Mouse (Mus musculus): ENCODE results near the gene Gm28551.
"Not testable (repeated sequence)": the region's sequence is repeated elsewhere in the genome, so short reads cannot be mapped to it uniquely, and the experiment has no call there.

The Gm28551 gene

DNA sequence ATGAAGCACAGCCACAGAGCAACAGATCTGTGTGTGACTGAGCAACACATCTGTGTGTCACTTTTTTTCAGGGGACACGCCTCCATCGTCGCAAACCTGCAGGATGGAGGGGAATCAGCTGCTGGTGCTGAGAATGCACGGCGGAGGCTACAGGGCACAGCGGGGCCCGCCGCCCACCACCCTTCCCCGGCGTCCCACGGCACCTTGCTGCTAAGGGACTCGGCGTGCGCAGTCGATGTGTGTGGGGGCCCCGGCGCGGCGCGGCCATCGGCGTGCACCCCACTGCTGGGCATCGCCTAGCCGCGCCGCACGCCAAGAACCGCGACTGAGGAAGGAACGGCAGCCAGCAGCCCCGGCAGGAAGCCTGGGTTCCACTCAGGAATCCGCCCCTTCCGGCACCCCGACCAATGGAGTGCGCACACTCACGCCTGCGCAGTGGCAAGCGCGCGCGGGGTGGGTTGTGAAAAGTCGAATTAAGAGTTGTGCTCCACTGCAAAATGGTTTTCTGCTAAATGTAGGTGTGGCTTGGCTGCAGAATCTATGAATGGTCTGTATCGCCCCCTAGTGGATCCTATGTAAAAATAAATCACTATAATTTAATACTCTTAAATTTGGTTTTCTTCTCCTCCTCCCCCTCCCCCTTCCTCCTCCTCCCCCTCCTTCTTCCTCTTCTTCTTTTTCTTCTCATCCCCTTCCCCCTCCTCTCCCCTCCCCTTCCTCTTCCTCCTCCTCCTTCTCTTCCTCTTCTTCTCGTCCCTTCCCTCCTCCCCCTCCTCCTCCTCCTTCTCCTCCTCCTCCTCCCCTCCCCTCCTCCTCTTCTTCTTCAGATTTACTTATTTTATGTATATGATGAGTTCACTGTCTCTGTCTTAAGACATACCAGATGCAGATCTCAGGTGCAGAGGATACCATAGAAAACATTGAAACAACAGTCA is at the start of gene Gm28551, which contains the start of the genes Asdurf and Asnsd1:
Gene Gm28551 (minus strand): TSS at position 341 of the 935 bp plus-strand sequence.
Gene Asdurf (minus strand): TSS at position 293 of the 935 bp plus-strand sequence.
Gene Asnsd1 (minus strand): TSS at position 426 of the 935 bp plus-strand sequence.
- DNase-seq (ENCODE audit: extremely low spot score, low read depth, low spot score): peak; percentile 52

DNA sequence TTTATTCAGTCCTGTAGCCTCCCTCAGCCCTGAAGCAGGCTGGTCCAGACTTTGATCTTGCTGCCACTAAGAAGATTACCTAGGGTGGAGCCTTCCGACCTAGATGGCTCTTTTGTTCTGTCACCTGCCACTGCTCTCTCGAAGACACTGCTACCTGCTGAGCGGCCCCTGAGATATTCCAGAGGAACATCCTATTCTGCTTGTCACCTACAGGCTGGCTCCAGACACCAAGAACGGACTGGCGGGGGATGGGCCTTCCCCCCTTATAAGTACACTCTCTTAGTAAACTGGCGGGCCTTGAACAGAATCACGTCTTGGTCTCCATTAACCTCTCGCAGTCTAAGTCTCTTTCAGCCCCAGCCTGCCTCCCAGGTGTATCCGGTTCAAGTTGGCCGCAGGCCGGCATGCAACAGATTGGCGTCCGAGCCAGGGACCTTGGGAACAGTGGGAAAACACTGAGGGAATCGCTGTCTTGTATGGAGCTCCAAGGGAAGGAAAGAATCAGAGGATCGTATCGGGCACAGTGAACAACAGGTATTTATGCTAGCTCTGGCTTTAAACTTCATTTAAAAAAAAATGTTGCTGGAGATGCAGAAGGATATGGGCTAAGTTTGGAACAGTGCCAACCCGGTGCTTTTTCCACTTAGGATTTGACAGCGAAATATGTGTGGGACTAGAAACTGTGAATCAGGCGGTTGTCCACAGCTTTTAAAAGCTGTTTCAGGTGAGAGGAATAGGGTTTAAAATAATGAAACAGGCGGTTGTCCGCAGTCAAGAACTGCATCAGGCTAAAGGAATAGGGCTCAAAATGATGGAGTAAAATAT is 41.7 kb upstream of the Gm28551 start:
- not testable (repeated sequence) for DNase-seq (ENCODE audit: extremely low spot score, low read depth, low spot score)

DNA sequence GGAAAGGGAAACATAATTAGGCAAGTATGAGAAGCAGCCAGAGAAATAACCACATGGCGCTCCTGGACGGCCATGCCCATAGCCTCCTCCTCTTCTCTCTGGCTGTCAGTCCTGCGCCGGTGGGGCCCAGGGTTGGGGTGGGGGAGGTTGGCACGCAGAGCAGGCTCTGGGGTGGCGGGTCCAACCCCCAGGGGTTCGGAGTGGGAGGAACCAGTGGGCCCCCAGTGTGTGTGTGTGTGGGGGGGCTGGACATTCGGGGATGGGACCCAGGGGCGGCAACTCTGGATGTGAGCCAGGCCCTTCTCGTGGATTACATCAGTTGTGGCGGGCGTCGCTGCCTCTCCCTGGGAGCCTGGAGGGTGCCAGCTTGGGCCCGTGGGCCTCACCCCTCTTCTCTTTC is 36.3 kb upstream of the Gm28551 start:
- DNase-seq (ENCODE audit: extremely low spot score, low read depth, low spot score): no peak

DNA sequence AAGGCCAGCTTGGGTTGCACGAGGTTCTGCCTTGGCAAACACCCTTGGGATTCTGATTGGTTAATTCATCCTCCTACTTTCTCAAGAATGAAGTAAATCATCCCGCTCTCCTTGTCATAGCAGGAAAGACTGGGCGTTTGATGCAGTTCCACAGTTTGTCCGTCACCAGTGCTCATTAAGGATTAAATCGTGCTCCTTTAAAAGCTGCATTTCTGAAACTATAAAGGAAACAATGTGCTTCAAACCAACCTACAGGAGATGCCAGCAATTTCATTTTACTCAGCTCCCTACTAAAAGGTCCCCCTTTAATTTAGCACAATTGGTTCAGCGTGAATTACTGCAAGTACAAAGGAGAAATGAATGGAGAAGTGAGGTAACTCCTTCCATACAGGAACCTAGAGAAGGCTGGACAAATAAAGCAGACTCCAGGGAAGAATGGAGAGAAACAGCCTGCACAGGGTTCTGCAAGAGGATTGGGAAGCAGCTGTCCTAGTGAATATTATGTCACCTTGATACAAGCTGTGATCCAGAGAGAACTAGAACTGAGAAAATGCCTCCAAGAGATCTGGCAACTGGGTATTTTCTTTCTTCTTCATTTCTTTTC is 31.7 kb upstream of the Gm28551 start:
- DNase-seq (ENCODE audit: extremely low spot score, low read depth, low spot score): no peak

- DNase-seq (ENCODE audit: extremely low spot score, low read depth, low spot score): no peak
Measured at GRCm38 (mm10) chr1:53377731-53378130, 25.3 kb upstream of the Gm28551 start.

- DNase-seq (ENCODE audit: extremely low spot score, low read depth, low spot score): not testable (repeated sequence)
Measured at GRCm38 (mm10) chr1:53375965-53376364, 23.5 kb upstream of the Gm28551 start.

DNA sequence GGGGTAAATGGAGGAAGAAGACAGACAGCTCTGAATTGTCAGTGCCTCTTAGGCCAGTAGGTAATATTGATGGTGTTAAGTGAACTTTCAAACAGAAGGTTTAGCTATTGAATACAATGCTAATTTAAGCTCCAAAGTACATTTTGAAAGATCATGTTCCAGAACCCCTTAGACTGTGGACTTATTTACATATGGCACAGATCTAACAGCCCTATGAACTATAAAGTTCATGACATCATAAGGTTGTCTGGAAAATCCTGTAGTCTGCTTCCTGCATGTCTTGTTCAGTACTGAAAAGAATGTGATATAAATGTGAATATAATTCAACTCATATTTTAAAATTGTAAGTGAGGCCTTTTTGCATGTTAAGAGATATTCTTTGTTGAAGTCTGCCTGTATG is 6.5 kb upstream of the Gm28551 start:
- DNase-seq (ENCODE audit: extremely low spot score, low read depth, low spot score): no peak

GRCm38 (mm10) chr1:53341071-53341470 is 11.4 kb downstream of the Gm28551 start:
- DNase-seq (ENCODE audit: extremely low spot score, low read depth, low spot score): no peak

DNA sequence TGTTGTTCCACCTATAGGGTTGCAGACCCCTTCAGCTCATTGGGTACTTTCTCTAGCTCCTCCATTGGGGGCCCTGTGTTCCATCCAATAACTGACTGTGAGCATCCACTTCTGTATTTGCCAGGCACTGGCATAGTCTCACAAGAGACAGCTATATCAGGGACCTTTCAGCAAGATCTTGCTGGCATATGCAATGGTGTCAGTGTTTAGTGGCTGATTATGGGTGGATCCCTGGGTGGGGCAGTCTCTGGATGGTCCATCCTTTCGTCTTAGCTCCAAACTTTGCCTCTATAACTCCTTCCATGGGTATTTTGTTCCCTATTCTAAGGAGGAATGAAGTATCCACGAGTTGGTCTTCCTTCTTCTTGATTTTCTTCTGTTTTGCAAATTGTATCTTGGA is 15.1 kb downstream of the Gm28551 start:
- not testable (repeated sequence) for DNase-seq (ENCODE audit: extremely low spot score, low read depth, low spot score)

- no peak for DNase-seq (ENCODE audit: extremely low spot score, low read depth, low spot score)
Measured at GRCm38 (mm10) chr1:53335465-53335864, 17.0 kb downstream of the Gm28551 start.

DNA sequence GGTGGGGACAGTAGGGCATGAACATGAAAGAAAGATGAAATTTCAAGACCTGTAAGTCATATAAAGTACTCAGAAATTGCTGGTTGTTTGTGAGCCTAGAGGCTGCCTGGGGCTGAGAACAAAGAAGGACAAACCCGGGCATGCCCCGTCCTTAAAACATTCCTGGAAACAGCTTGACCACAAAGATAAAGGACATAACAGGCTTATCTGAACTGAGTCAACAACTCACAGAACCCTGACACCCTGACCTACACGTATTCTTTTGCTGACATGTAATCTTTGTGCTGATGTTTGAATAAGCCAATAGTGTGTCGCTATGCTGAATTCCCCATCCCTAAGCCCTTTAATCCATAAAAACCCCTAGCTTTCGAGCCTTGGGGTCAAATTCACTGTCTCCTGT is 18.9 kb downstream of the Gm28551 start:
- not testable (repeated sequence) for DNase-seq (ENCODE audit: extremely low spot score, low read depth, low spot score)

GRCm38 (mm10) chr1:53324827-53325494 is 27.5 kb downstream of the Gm28551 start:
- no peak for DNase-seq (ENCODE audit: extremely low spot score, low read depth, low spot score)

GRCm38 (mm10) chr1:53324277-53324676 is 28.2 kb downstream of the Gm28551 start:
- no peak for DNase-seq (ENCODE audit: extremely low spot score, low read depth, low spot score)

- no peak for DNase-seq (ENCODE audit: extremely low spot score, low read depth, low spot score)
Measured at GRCm38 (mm10) chr1:53323254-53323653, 29.2 kb downstream of the Gm28551 start.

- no peak for DNase-seq (ENCODE audit: extremely low spot score, low read depth, low spot score)
Measured at GRCm38 (mm10) chr1:53321662-53322344, 30.7 kb downstream of the Gm28551 start.

DNA sequence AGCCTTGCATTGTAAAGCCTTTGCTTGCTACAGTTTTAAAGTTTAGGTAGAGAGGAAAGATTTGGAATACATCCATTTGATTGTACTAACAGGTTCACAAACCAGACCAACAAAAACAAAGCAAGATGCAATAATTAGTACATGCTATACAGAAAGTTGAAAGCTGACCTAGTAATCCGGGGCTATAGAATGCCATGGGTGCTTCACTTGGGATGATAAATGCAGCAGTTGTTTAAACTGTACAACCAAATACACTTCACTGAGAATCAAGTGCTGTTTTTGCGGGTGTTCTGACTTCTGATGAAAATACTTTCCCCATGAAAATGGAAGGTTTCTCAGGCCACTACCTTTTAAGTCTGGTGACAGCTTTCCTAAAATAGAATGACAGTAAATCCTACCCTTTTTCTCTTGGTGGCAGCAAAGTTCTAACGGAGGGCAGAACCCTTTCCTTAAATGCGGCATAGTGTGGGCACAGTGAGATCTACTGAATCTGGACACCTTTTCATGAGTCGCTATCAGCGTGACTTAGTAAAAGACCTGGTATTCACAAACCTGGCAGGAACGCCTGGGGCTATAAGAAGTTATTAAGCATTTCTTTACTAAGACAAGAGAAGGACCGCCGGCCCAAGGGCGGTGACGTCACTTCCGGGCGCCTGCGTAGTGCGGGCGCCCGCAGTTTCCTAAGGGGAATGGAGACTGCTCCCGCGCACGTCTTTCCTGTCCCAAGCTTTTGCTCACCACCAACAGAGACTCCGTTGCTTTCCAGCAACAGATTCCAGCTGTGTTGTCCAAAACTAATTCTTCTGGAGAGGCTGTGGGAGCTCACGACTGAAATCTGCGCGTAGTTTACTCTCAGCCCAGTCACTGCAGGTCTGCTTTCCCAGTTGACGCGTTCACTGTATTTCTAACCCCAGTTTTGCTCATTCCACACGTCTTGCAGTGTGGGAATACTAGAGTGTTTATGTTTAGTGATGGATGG is 39.2 kb downstream of the Gm28551 start, which contains the start of gene Osgepl1:
Gene Osgepl1 (plus strand): TSS at position 636 of the 979 bp plus-strand sequence.
- peak; percentile 87 for DNase-seq (ENCODE audit: extremely low spot score, low read depth, low spot score)

DNA sequence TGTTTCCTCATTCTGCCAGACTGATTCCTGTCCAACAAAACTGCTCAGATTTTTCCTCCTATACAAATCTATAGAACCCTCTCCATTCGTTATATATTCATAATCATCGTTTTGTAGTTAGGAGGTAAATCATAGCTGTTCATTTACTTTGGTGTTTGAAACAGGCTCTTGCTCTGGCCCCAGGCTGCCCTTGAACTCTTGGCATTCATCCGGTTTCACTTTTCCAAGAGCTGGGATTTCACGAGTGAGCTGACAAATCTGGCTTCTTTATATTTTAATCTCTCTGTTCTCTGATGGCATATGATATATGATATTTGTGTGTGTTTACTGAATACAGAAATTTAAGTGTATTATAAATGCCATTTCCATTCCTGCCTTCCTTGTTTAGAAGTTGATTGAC is 52.0 kb downstream of the Gm28551 start:
- DNase-seq (ENCODE audit: extremely low spot score, low read depth, low spot score): no peak

DNA sequence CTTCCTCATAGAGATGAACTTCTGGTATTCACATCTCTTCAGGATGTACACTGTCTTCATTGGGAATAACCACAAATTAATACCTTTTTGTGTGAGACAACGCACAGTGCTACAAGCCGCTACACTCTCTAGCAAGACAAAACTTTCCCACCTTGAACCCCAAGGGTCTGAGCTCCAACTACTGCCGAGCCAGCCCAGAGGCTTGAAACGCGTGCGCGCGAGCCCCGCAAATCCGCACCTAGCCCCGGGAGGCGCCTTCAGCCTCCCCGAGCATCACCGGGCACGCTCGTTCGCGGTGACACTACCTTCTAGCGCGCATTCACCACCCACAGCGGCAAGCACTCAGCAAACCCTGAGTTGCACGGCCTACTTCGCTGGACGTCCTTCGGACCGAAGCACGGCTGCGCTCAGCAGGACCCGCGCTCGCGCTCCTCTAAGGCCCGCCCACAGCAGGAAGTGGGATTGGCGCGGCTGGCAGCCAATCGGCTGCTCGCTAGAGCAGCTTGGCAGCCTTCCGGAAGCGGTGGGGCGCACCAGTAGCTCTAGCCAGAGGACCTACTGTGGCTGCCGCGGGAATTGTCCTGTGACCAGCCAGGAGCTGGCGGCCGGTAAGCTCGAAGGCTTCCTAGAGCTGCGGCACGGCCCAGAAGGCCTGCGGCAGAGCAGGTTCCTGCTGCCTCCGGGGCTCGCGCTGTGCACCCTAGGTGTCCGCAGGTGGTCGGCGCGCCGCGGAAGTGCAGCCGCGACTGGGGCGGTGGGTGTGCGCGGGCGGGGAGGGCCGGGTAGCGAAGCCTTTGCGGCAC is 55.7 kb downstream of the Gm28551 start, which contains the start of the genes Pms1, Ormdl1 and Gm28778:
Gene Pms1 (minus strand): TSS at position 438 of the 803 bp plus-strand sequence.
Gene Ormdl1 (plus strand): TSS at position 515 of the 803 bp plus-strand sequence.
Gene Gm28778 (plus strand): TSS at position 531 of the 803 bp plus-strand sequence.
- peak; percentile 75 for DNase-seq (ENCODE audit: extremely low spot score, low read depth, low spot score)
